Mouse (Mus musculus) intestine, embryonic 15.5 days (tissue): ENCODE measurements around the gene Itga8. TPM values are rescaled to one million over a fixed set of nuclear protein-coding genes. Genes with fewer than 3 reads are reported as not detected.

Source experiments
- ATAC-seq: fragments of 200-750 bp; cut with Nextera tagmentation; 2 replicates; pipeline ENCODE4 v1.8.0; 2017; ENCODE audit warnings: moderate TSS enrichment, moderate library complexity
- H3K27ac ChIP-seq: fragments of 300-500 bp; sonication (generic); 2 replicates; pipeline ENCODE4 v1.5.1; 2015; ENCODE audit warnings: mild to moderate bottlenecking, inconsistent platforms
- H3K27me3 ChIP-seq: fragments of 300-500 bp; sonication (generic); replicated peaks from 2 replicates; pipeline ENCODE4 v1.6.1; 2015; ENCODE audit warnings: inconsistent platforms
- H3K36me3 ChIP-seq: fragments of 300-500 bp; sonication (generic); 2 replicates; pipeline ENCODE4 v1.6.1; 2015; ENCODE audit warnings: inconsistent platforms
- H3K4me1 ChIP-seq: fragments of 300-500 bp; sonication (generic); replicated peaks from 2 replicates; pipeline ENCODE4 v1.6.1; 2015; ENCODE audit warnings: inconsistent platforms
- H3K4me2 ChIP-seq: fragments of 300-500 bp; sonication (generic); replicated peaks from 2 replicates; pipeline ENCODE4 v1.6.1; 2015; ENCODE audit warnings: mild to moderate bottlenecking, inconsistent platforms
- H3K4me3 ChIP-seq: fragments of 300-500 bp; sonication (generic); replicated peaks from 2 replicates; pipeline ENCODE4 v1.5.1; 2015; ENCODE audit warnings: inconsistent platforms
- H3K9ac ChIP-seq: fragments of 300-500 bp; sonication (generic); 2 replicates; pipeline ENCODE4 v1.6.1; 2015; ENCODE audit warnings: inconsistent platforms
- H3K9me3 ChIP-seq: fragments of 300-500 bp; sonication (generic); 2 replicates; pipeline ENCODE4 v1.6.1; 2016; ENCODE audit warnings: inconsistent platforms
- WGBS: fragments of 180-500 bp; shearing (Covaris S2); methylation state at CpG from one replicate; pipeline ENCODE4 v1.1.7; 2015; 5-methylcytosine and 5-hydroxymethylcytosine counted together
- polyA plus RNA-seq: library from polyadenylated mRNA; unstranded; fragments of >200 nt; fragmentation: Nextera tagmentation; extraction: Ambion mirVana; gene quantifications from 2 replicates; pipeline ENCODE4 v1.2.1, GENCODE M21; 2015

Itga8 gene
- polyA plus RNA-seq, 1 experiment from 2014 or later = 14.5 TPM

GRCm38 (mm10) chr2:12292023-12292820 lies 9.5 kb downstream of the Itga8 start:
- H3K27ac ChIP-seq = no peak overlapping the region
- no peaks in the 10 kb centered on the region for H3K9me3 ChIP-seq
- H3K36me3 ChIP-seq = no peaks in the 10 kb centered on the region
- H3K27me3 ChIP-seq = no peaks in the 10 kb centered on the region
- no peaks in the 10 kb centered on the region for H3K4me1 ChIP-seq
- H3K4me3 ChIP-seq = no peak overlapping the region
- no peak overlapping the region for H3K9ac ChIP-seq
- H3K4me2 ChIP-seq = no peak overlapping the region
- 58% methylated on average over 8 of the region's 8 CpGs for WGBS
- no peak for ATAC-seq

- ATAC-seq = no peak
- 86% methylated on average over 3 of the region's 3 CpGs for WGBS
- Histone ChIP-seq H3K4me3 (no peak overlapping the region), H3K9ac (no peak overlapping the region), H3K4me1 (no peaks in the 10 kb centered on the region), H3K27ac (no peak overlapping the region), H3K4me2 (no peak overlapping the region), H3K27me3 (no peaks in the 10 kb centered on the region), H3K36me3 (no peaks in the 10 kb centered on the region), H3K9me3 (no peaks in the 10 kb centered on the region)
These were observed 11.5 kb downstream of the Itga8 start for GRCm38 (mm10) chr2:12290235-12290634.

- Histone ChIP-seq H3K27ac (no peak overlapping the region), H3K4me2 (no peak overlapping the region), H3K36me3 (no peaks in the 10 kb centered on the region), H3K9ac (no peak overlapping the region), H3K9me3 (no peaks in the 10 kb centered on the region), H3K27me3 (no peaks in the 10 kb centered on the region), H3K4me3 (no peak overlapping the region), H3K4me1 (no peaks in the 10 kb centered on the region)
- 83% methylated on average over 3 of the region's 3 CpGs for WGBS
- no peak for ATAC-seq
These were observed 13.9 kb downstream of the Itga8 start for GRCm38 (mm10) chr2:12287831-12288230.

GRCm38 (mm10) chr2:12280664-12281063 lies 21.1 kb downstream of the Itga8 start:
- WGBS = 78% methylated on average over 1 of the region's 1 CpGs
- H3K4me3 ChIP-seq = no peak overlapping the region
- H3K9ac ChIP-seq = no peak overlapping the region
- no peak for ATAC-seq
- H3K4me2 ChIP-seq = no peak overlapping the region
- no peaks in the 10 kb centered on the region for H3K36me3 ChIP-seq
- H3K4me1 ChIP-seq = no peaks in the 10 kb centered on the region
- no peaks in the 10 kb centered on the region for H3K9me3 ChIP-seq
- H3K27ac ChIP-seq = no peak overlapping the region
- no peaks in the 10 kb centered on the region for H3K27me3 ChIP-seq

GRCm38 (mm10) chr2:12279070-12279612 lies 22.6 kb downstream of the Itga8 start:
- no peak overlapping the region for H3K27ac ChIP-seq
- no peaks in the 10 kb centered on the region for H3K9me3 ChIP-seq
- no peak overlapping the region for H3K4me3 ChIP-seq
- WGBS = 51% methylated on average over 4 of the region's 4 CpGs
- no peaks in the 10 kb centered on the region for H3K4me1 ChIP-seq
- no peak overlapping the region for H3K9ac ChIP-seq
- H3K4me2 ChIP-seq = no peak overlapping the region
- ATAC-seq = no peak
- H3K27me3 ChIP-seq = no peaks in the 10 kb centered on the region
- no peaks in the 10 kb centered on the region for H3K36me3 ChIP-seq

GRCm38 (mm10) chr2:12256635-12257317 lies 44.9 kb downstream of the Itga8 start:
- no peaks in the 10 kb centered on the region for H3K4me1 ChIP-seq
- ATAC-seq = no peak
- H3K9me3 ChIP-seq = no peaks in the 10 kb centered on the region
- no peaks in the 10 kb centered on the region for H3K36me3 ChIP-seq
- no peak overlapping the region for H3K9ac ChIP-seq
- H3K4me3 ChIP-seq = no peak overlapping the region
- no peak overlapping the region for H3K4me2 ChIP-seq
- no peaks in the 10 kb centered on the region for H3K27me3 ChIP-seq
- WGBS = 74% methylated on average over 2 of the region's 2 CpGs
- H3K27ac ChIP-seq = no peak overlapping the region

GRCm38 (mm10) chr2:12255901-12256300 lies 45.8 kb downstream of the Itga8 start:
- Histone ChIP-seq H3K9ac (no peak overlapping the region), H3K4me3 (no peak overlapping the region), H3K27ac (no peak overlapping the region), H3K36me3 (no peaks in the 10 kb centered on the region), H3K4me2 (no peak overlapping the region), H3K27me3 (no peaks in the 10 kb centered on the region), H3K9me3 (no peaks in the 10 kb centered on the region), H3K4me1 (no peaks in the 10 kb centered on the region)
- no peak for ATAC-seq
- 80% methylated on average over 2 of the region's 2 CpGs for WGBS

GRCm38 (mm10) chr2:12235345-12235744 lies 66.4 kb downstream of the Itga8 start:
- Histone ChIP-seq H3K36me3 (no peaks in the 10 kb centered on the region), H3K27me3 (no peaks in the 10 kb centered on the region), H3K9ac (no peak overlapping the region), H3K4me2 (no peak overlapping the region), H3K27ac (no peak overlapping the region), H3K4me1 (no peaks in the 10 kb centered on the region), H3K9me3 (no peaks in the 10 kb centered on the region), H3K4me3 (no peak overlapping the region)
- 81% methylated on average over 3 of the region's 3 CpGs for WGBS
- ATAC-seq = no peak

GRCm38 (mm10) chr2:12229721-12230120 lies 72.0 kb downstream of the Itga8 start:
- WGBS = 60% methylated on average over 2 of the region's 2 CpGs
- ATAC-seq = no peak

GRCm38 (mm10) chr2:12228335-12228734 lies 73.4 kb downstream of the Itga8 start:
- no peak for ATAC-seq
- no peak overlapping the region for H3K4me3 ChIP-seq
- H3K27ac ChIP-seq = no peak overlapping the region
- H3K36me3 ChIP-seq = no peaks in the 10 kb centered on the region
- H3K4me2 ChIP-seq = no peak overlapping the region
- 65% methylated on average over 3 of the region's 3 CpGs for WGBS
- no peaks in the 10 kb centered on the region for H3K27me3 ChIP-seq
- H3K9ac ChIP-seq = no peak overlapping the region
- H3K9me3 ChIP-seq = no peaks in the 10 kb centered on the region
- H3K4me1 ChIP-seq = no peaks in the 10 kb centered on the region

More at GRCm38 (mm10) chr2:12229721-12230120, 72.0 kb downstream of the Itga8 start:
- H3K36me3 ChIP-seq = no peaks in the 10 kb centered on the region
- H3K9ac ChIP-seq = no peak overlapping the region
- H3K4me2 ChIP-seq = no peak overlapping the region
- H3K4me1 ChIP-seq = no peaks in the 10 kb centered on the region
- H3K9me3 ChIP-seq = no peaks in the 10 kb centered on the region
- no peak overlapping the region for H3K4me3 ChIP-seq
- H3K27me3 ChIP-seq = no peaks in the 10 kb centered on the region
- H3K27ac ChIP-seq = no peak overlapping the region

- Histone ChIP-seq H3K27ac (no peak overlapping the region), H3K27me3 (no peaks in the 10 kb centered on the region), H3K4me3 (no peak overlapping the region), H3K4me2 (no peak overlapping the region), H3K36me3 (no peaks in the 10 kb centered on the region), H3K9ac (no peak overlapping the region), H3K4me1 (no peaks in the 10 kb centered on the region), H3K9me3 (no peaks in the 10 kb centered on the region)
- no peak for ATAC-seq
- WGBS = 31% methylated on average over 2 of the region's 2 CpGs
These were observed 74.5 kb downstream of the Itga8 start for GRCm38 (mm10) chr2:12227243-12227642.

GRCm38 (mm10) chr2:12226367-12226766 lies 75.4 kb downstream of the Itga8 start:
- Histone ChIP-seq H3K9me3 (no peaks in the 10 kb centered on the region), H3K9ac (no peak overlapping the region), H3K36me3 (no peaks in the 10 kb centered on the region), H3K4me3 (no peak overlapping the region), H3K4me2 (no peak overlapping the region), H3K4me1 (no peaks in the 10 kb centered on the region), H3K27me3 (no peaks in the 10 kb centered on the region), H3K27ac (no peak overlapping the region)
- WGBS = 61% methylated on average over 1 of the region's 1 CpGs
- ATAC-seq = no peak
